Mouse (Mus musculus): ENCODE results near the gene Fis1.

The Fis1 gene

GRCm38 (mm10) chr5:136955622-136956021 is 2.5 kb downstream of the Fis1 start:
- DNase-seq (ENCODE audit: low read depth, low spot score): no peak
- Histone ChIP-seq H3K36me3 (ENCODE audit: control insufficient read depth, insufficient read depth, low read length, poor library complexity, severe bottlenecking) (no peaks in the 10 kb centered on the region), H3K27me3 (ENCODE audit: control insufficient read depth, insufficient read depth, low read length, poor library complexity, severe bottlenecking) (no peaks in the 10 kb centered on the region)

DNA sequence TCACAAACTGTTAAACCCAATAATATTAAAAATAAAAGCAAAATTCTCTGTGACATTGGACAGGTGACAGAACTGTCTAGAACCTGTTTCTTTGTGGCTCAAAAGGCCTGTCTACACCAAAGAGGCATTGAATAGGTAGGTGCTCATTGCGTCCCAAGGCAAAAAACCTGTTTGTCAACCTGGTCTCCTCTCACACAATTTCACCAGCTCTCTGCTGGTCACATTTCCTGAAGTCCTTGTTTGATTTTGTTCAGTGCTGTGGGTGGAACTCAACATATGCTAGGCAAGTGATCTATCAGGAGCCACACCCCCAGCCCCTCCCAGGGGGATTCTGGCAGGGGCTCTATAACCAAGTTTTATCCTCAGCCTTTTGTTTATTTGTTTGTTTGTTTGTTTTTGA is 4.2 kb downstream of the Fis1 start:
- Histone ChIP-seq H3K27me3 (ENCODE audit: control insufficient read depth, insufficient read depth, low read length, poor library complexity, severe bottlenecking) (no peaks in the 10 kb centered on the region), H3K36me3 (ENCODE audit: control insufficient read depth, insufficient read depth, low read length, poor library complexity, severe bottlenecking) (no peaks in the 10 kb centered on the region)
- no peak for DNase-seq (ENCODE audit: low read depth, low spot score)

GRCm38 (mm10) chr5:136958991-136959605 is 6.0 kb downstream of the Fis1 start:
- Histone ChIP-seq H3K36me3 (ENCODE audit: control insufficient read depth, insufficient read depth, low read length, poor library complexity, severe bottlenecking) (peaks cover 6% of the 10 kb centered on the region; the same call in 1 of the 2 replicates), H3K27me3 (ENCODE audit: control insufficient read depth, insufficient read depth, low read length, poor library complexity, severe bottlenecking) (no peaks in the 10 kb centered on the region)
- DNase-seq (ENCODE audit: low read depth, low spot score): no peak

DNA sequence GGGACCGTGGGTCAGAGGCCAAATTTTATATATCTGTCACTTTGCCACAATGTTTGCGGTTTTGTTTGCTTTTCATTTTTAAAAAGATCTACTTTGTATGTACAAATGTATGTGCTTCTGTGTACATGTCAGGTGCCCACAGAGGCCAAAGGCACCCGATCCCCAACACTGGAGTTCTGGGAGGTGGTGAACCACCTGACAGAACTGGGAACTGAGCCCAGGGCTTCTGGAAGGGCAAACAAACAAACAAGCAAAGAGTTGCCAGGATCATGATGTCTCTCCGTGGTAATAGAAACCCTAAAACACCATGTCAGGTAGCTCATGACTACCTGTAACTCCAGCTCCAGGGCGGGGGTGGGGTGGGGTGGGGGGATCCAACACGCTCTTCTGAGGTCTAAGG is 7.0 kb downstream of the Fis1 start:
- H3K36me3 ChIP-seq (ENCODE audit: control insufficient read depth, insufficient read depth, low read length, poor library complexity, severe bottlenecking): peaks cover 9% of the 10 kb centered on the region; the same call in 1 of the 2 replicates
- DNase-seq (ENCODE audit: low read depth, low spot score): no peak
- H3K27me3 ChIP-seq (ENCODE audit: control insufficient read depth, insufficient read depth, low read length, poor library complexity, severe bottlenecking): no peaks in the 10 kb centered on the region

GRCm38 (mm10) chr5:136961334-136961982 is 8.4 kb downstream of the Fis1 start:
- Histone ChIP-seq H3K36me3 (ENCODE audit: control insufficient read depth, insufficient read depth, low read length, poor library complexity, severe bottlenecking) (peaks cover 19% of the 10 kb centered on the region), H3K27me3 (ENCODE audit: control insufficient read depth, insufficient read depth, low read length, poor library complexity, severe bottlenecking) (no peaks in the 10 kb centered on the region)
- no peak for DNase-seq (ENCODE audit: low read depth, low spot score)

DNA sequence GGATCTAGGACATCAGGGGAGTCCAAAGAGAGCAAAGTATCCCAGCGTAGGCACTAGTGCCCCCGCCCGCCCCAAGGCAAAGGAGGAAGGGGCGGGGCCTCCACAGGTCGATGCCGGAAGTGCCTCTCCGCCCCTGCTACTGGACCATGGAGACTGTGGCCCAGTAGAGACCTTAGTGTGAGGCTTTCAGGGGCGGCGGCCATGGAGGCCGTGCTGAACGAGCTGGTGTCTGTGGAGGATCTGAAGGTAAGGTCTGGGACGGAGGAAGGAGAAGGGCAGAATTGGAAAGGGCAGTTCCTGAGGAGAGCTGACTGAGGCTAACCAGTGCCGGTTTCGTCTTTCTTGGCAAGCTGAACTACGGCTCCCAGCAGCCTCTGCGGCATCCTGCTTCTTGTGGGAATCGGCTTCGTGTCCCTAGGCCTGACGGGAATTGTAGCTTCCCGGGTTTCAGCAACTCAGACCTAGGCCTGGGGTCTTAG is 8.9 kb downstream of the Fis1 start:
- H3K27me3 ChIP-seq (ENCODE audit: control insufficient read depth, insufficient read depth, low read length, poor library complexity, severe bottlenecking): no peaks in the 10 kb centered on the region
- DNase-seq (ENCODE audit: low read depth, low spot score): peak; percentile 86

GRCm38 (mm10) chr5:136962501-136962900 is 9.4 kb downstream of the Fis1 start:
- peak; percentile 88 for DNase-seq (ENCODE audit: low read depth, low spot score)
- H3K36me3 ChIP-seq (ENCODE audit: control insufficient read depth, insufficient read depth, low read length, poor library complexity, severe bottlenecking): peaks cover 19% of the 10 kb centered on the region
- H3K27me3 ChIP-seq (ENCODE audit: control insufficient read depth, insufficient read depth, low read length, poor library complexity, severe bottlenecking): no peaks in the 10 kb centered on the region

More for the DNA sequence above, 8.9 kb downstream of the Fis1 start:
- H3K36me3 ChIP-seq (ENCODE audit: control insufficient read depth, insufficient read depth, low read length, poor library complexity, severe bottlenecking): peaks cover 19% of the 10 kb centered on the region

DNA sequence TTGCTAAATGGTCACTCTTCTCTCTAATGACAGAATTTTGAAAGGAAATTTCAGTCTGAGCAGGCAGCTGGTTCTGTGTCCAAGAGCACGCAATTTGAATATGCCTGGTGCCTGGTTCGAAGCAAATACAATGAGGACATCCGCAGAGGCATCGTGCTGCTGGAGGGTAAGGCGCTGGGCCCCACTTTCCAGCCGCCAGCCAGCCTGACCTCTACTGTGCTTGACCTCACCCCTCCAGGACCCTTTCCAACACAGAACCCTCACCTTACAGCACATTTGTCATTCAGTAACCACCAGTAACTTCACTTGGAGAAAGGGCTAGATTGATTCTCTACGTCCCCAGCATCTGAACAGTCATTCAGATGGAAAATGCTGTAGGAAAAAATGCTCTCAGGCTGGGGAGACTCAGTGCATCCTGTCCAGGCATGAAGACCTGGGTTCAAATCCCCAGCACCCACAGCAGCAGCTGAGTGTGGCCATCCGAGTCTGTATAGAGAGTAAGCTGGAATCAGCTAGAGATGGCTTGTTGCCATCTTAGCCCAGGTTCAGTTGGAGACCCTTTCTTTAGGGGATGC is 10.0 kb downstream of the Fis1 start:
- H3K27me3 ChIP-seq (ENCODE audit: control insufficient read depth, insufficient read depth, low read length, poor library complexity, severe bottlenecking): no peaks in the 10 kb centered on the region
- DNase-seq (ENCODE audit: low read depth, low spot score): no peak
- peaks cover 20% of the 10 kb centered on the region for H3K36me3 ChIP-seq (ENCODE audit: control insufficient read depth, insufficient read depth, low read length, poor library complexity, severe bottlenecking)

- Histone ChIP-seq H3K27me3 (ENCODE audit: control insufficient read depth, insufficient read depth, low read length, poor library complexity, severe bottlenecking) (no peaks in the 10 kb centered on the region), H3K36me3 (ENCODE audit: control insufficient read depth, insufficient read depth, low read length, poor library complexity, severe bottlenecking) (peaks cover 21% of the 10 kb centered on the region)
- no peak for DNase-seq (ENCODE audit: low read depth, low spot score)
These were observed 12.1 kb downstream of the Fis1 start for GRCm38 (mm10) chr5:136965210-136965609.

DNA sequence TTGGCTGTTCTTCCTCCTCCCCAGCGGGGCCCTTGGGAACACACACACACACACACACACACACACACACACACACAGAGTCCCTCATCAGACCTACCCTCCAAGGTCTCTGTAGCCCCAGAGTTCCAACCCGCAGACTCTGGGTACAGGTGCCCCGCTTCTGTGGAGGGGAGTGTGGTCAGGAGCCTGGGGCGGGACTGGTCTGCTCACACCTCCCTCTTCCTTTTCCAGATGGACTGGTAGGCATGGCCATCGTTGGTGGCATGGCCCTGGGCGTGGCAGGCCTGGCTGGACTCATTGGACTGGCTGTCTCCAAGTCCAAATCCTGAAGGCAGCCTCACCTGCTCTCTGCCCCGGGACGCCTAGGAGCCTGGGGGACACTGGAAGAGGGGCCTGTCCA is 12.6 kb downstream of the Fis1 start:
- no peak for DNase-seq (ENCODE audit: low read depth, low spot score)
- Histone ChIP-seq H3K36me3 (ENCODE audit: control insufficient read depth, insufficient read depth, low read length, poor library complexity, severe bottlenecking) (peaks cover 21% of the 10 kb centered on the region), H3K27me3 (ENCODE audit: control insufficient read depth, insufficient read depth, low read length, poor library complexity, severe bottlenecking) (no peaks in the 10 kb centered on the region)

DNA sequence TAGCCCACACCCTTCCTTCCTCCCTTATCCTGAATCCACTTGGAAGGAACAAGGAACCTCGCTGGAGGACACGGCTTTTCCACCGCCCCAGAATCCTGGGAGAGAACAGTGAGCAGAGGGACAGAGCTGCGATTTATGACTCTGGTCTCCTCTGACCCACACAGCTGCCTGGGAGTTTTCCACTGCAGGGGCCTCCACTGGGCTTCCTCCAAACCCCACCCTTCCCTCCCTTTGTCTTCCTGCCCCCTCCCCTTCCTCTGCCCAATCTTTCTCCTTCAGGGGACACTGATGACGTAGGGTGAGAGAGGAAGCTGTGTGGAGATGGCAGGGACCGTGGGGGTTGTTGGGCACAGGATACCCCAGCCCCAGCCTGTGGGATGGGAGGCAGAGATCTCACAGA is 13.3 kb downstream of the Fis1 start, which contains the start of gene Cldn15:
Gene Cldn15 (plus strand): TSS at position 286 of the 400 bp plus-strand sequence.
- H3K36me3 ChIP-seq (ENCODE audit: control insufficient read depth, insufficient read depth, low read length, poor library complexity, severe bottlenecking): peaks cover 21% of the 10 kb centered on the region
- H3K27me3 ChIP-seq (ENCODE audit: control insufficient read depth, insufficient read depth, low read length, poor library complexity, severe bottlenecking): no peaks in the 10 kb centered on the region
- no peak for DNase-seq (ENCODE audit: low read depth, low spot score)

DNA sequence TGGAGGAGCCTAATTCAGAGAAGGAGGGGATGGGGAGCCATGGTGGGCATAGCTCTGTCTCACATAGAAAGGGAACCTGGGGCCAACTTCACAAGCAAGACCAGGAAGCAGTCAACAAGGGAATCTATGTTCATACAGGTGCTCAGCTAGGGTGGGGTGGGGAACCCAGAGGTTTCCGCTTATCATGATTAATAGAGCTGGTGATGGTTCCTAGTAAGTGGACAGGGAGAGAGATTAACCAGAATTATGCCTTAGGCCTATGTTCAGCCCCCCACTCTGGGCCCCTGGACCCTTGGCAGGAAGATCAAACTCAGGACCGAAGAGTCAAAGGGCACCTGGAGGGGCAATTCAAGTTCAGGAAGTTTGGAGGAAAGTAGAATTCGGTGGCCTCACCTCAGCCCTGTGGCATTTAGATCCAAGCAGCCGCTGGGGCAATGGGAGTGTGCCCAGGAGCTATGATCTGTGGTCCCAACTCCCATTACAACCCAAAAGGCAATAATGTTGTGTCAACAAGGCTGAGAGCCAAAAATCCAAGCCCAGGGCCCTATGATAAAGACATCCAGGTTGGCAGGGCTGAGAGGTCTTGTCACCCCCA is 13.9 kb downstream of the Fis1 start:
- DNase-seq (ENCODE audit: low read depth, low spot score): no peak
- Histone ChIP-seq H3K36me3 (ENCODE audit: control insufficient read depth, insufficient read depth, low read length, poor library complexity, severe bottlenecking) (peaks cover 21% of the 10 kb centered on the region), H3K27me3 (ENCODE audit: control insufficient read depth, insufficient read depth, low read length, poor library complexity, severe bottlenecking) (no peaks in the 10 kb centered on the region)

GRCm38 (mm10) chr5:136967592-136967991 is 14.5 kb downstream of the Fis1 start:
- Histone ChIP-seq H3K27me3 (ENCODE audit: control insufficient read depth, insufficient read depth, low read length, poor library complexity, severe bottlenecking) (no peaks in the 10 kb centered on the region), H3K36me3 (ENCODE audit: control insufficient read depth, insufficient read depth, low read length, poor library complexity, severe bottlenecking) (peaks cover 21% of the 10 kb centered on the region)
- no peak for DNase-seq (ENCODE audit: low read depth, low spot score)

GRCm38 (mm10) chr5:136970703-136971102 is 17.6 kb downstream of the Fis1 start:
- H3K36me3 ChIP-seq (ENCODE audit: control insufficient read depth, insufficient read depth, low read length, poor library complexity, severe bottlenecking): peaks cover 5% of the 10 kb centered on the region
- peak; percentile 84 for DNase-seq (ENCODE audit: low read depth, low spot score)
- H3K27me3 ChIP-seq (ENCODE audit: control insufficient read depth, insufficient read depth, low read length, poor library complexity, severe bottlenecking): no peaks in the 10 kb centered on the region

- Histone ChIP-seq H3K36me3 (ENCODE audit: control insufficient read depth, insufficient read depth, low read length, poor library complexity, severe bottlenecking) (no peaks in the 10 kb centered on the region), H3K27me3 (ENCODE audit: control insufficient read depth, insufficient read depth, low read length, poor library complexity, severe bottlenecking) (no peaks in the 10 kb centered on the region)
- no peak for DNase-seq (ENCODE audit: low read depth, low spot score)
These were observed 20.6 kb downstream of the Fis1 start for GRCm38 (mm10) chr5:136973670-136974069.
